Mouse (Mus musculus) neural tube, embryonic 12.5 days (tissue): Measurements from ENCODE around the gene Pak4. TPM values are rescaled to one million over a fixed set of nuclear protein-coding genes. Genes with fewer than 3 reads are reported as not detected.

Experiments used
- ATAC-seq: fragments of 200-750 bp; cut with Nextera tagmentation; 2 replicates; pipeline ENCODE4 v1.8.0; 2017; ENCODE audit warnings: low read depth, mild to moderate bottlenecking, moderate TSS enrichment, moderate library complexity; ENCODE audit not compliant: low FRiP score
- H3K27ac ChIP-seq: fragments of 300-500 bp; sonication (generic); 2 replicates; pipeline ENCODE4 v1.5.1; 2016
- H3K27me3 ChIP-seq: fragments of 300-500 bp; sonication (generic); replicated peaks from 2 replicates; pipeline ENCODE4 v1.6.1; 2016; ENCODE audit warnings: mild to moderate bottlenecking
- H3K36me3 ChIP-seq: fragments of 300-500 bp; sonication (generic); 2 replicates; pipeline ENCODE4 v1.6.1; 2016; ENCODE audit warnings: mild to moderate bottlenecking
- H3K4me1 ChIP-seq: fragments of 300-500 bp; sonication (generic); 2 replicates; pipeline ENCODE4 v1.6.1; 2016
- H3K4me2 ChIP-seq: fragments of 300-500 bp; sonication (generic); replicated peaks from 2 replicates; pipeline ENCODE4 v1.6.1; 2016; ENCODE audit warnings: mild to moderate bottlenecking
- H3K4me3 ChIP-seq: fragments of 300-500 bp; sonication (generic); 2 replicates; pipeline ENCODE4 v1.5.1; 2016
- H3K9ac ChIP-seq: fragments of 300-500 bp; sonication (generic); 2 replicates; pipeline ENCODE4 v1.6.1; 2016; ENCODE audit warnings: mild to moderate bottlenecking
- H3K9me3 ChIP-seq: fragments of 300-500 bp; sonication (generic); 2 replicates; pipeline ENCODE4 v1.6.1; 2016; ENCODE audit warnings: mild to moderate bottlenecking
- WGBS: fragments of 180-500 bp; shearing (Covaris S2); methylation state at CpG from one replicate; pipeline ENCODE4 v1.1.7; 2016; 5-methylcytosine and 5-hydroxymethylcytosine counted together
- polyA plus RNA-seq: library from polyadenylated mRNA; unstranded; fragments of >200 nt; fragmentation: Nextera tagmentation; extraction: Ambion mirVana; gene quantifications from 2 replicates; pipeline ENCODE4 v1.2.1, GENCODE M21; 2016

Gene Pak4
- polyA plus RNA-seq, 1 experiment from 2014 or later: 29.3 TPM

- H3K27me3 ChIP-seq: no peaks in the 10 kb centered on the region
- no peaks in the 10 kb centered on the region for H3K36me3 ChIP-seq
- 78% methylated on average over 5 of the region's 5 CpGs for WGBS
- no peak overlapping the region for H3K27ac ChIP-seq
- ATAC-seq: no peak
- no peaks in the 10 kb centered on the region for H3K9me3 ChIP-seq
- no peaks in the 10 kb centered on the region for H3K4me1 ChIP-seq
- no peak overlapping the region for H3K9ac ChIP-seq
- no peak overlapping the region for H3K4me2 ChIP-seq
- no peak overlapping the region for H3K4me3 ChIP-seq
Observed at GRCm38 (mm10) chr7:28603136-28603535, 5.2 kb upstream of the Pak4 start.

- Histone ChIP-seq H3K4me3 (no peak overlapping the region), H3K9me3 (no peaks in the 10 kb centered on the region), H3K4me1 (peaks cover 9% of the 10 kb centered on the region), H3K36me3 (no peaks in the 10 kb centered on the region), H3K9ac (no peak overlapping the region), H3K4me2 (no peak overlapping the region), H3K27me3 (no peaks in the 10 kb centered on the region), H3K27ac (no peak overlapping the region)
- ATAC-seq: no peak; the same call in 1 of the 2 replicates
- WGBS: 15% methylated on average over 7 of the region's 7 CpGs
Observed at GRCm38 (mm10) chr7:28601668-28602067, 3.7 kb upstream of the Pak4 start.

GRCm38 (mm10) chr7:28601029-28601428, 3.0 kb upstream of the Pak4 start:
- Histone ChIP-seq H3K4me3 (no peak overlapping the region), H3K9me3 (no peaks in the 10 kb centered on the region), H3K27me3 (no peaks in the 10 kb centered on the region), H3K4me1 (peaks cover 16% of the 10 kb centered on the region), H3K4me2 (no peak overlapping the region), H3K27ac (no peak overlapping the region), H3K36me3 (no peaks in the 10 kb centered on the region), H3K9ac (no peak overlapping the region)
- WGBS: 12% methylated on average over 11 of the region's 11 CpGs
- no peak for ATAC-seq

- no peak overlapping the region for H3K9ac ChIP-seq
- no peak for ATAC-seq
Observed at GRCm38 (mm10) chr7:28598951-28599350, 966 bp upstream of the Pak4 start.

GRCm38 (mm10) chr7:28597277-28597570, 761 bp downstream of the Pak4 start:
- Histone ChIP-seq H3K36me3 (0 out of 2 replicates have a peak, but pooled peaks cover 3% of the 10 kb centered on the region), H3K4me1 (peaks cover 42% of the 10 kb centered on the region), H3K27ac (no peak overlapping the region), H3K27me3 (no peaks in the 10 kb centered on the region), H3K9ac (peak overlapping the region; percentile 73), H3K4me2 (peak overlapping the region; percentile 80), H3K9me3 (no peaks in the 10 kb centered on the region), H3K4me3 (peak overlapping the region; percentile 64)
- WGBS: 6% methylated on average over 9 of the region's 9 CpGs
- peak; percentile 19; the same call in 1 of the 2 replicates for ATAC-seq

More at GRCm38 (mm10) chr7:28598951-28599350, 966 bp upstream of the Pak4 start:
- Histone ChIP-seq H3K27ac (no peak overlapping the region), H3K4me3 (no peak overlapping the region), H3K4me1 (peaks cover 28% of the 10 kb centered on the region), H3K36me3 (0 out of 2 replicates have a peak, but pooled peaks cover 3% of the 10 kb centered on the region), H3K4me2 (no peak overlapping the region), H3K27me3 (no peaks in the 10 kb centered on the region), H3K9me3 (no peaks in the 10 kb centered on the region)
- WGBS: 69% methylated on average over 2 of the region's 2 CpGs

- H3K27me3 ChIP-seq: no peaks in the 10 kb centered on the region
- peak overlapping the region; percentile 64 for H3K4me3 ChIP-seq
- H3K9ac ChIP-seq: peak overlapping the region; percentile 73
- no peak for ATAC-seq
- WGBS: 36% methylated on average over 20 of the region's 20 CpGs
- peak overlapping the region; percentile 80 for H3K4me2 ChIP-seq
- H3K9me3 ChIP-seq: no peaks in the 10 kb centered on the region
- no peak overlapping the region for H3K27ac ChIP-seq
- 0 out of 2 replicates have a peak, but pooled peaks cover 3% of the 10 kb centered on the region for H3K36me3 ChIP-seq
- peaks cover 42% of the 10 kb centered on the region for H3K4me1 ChIP-seq
Observed at GRCm38 (mm10) chr7:28596436-28597276, 1.3 kb downstream of the Pak4 start.

- 0 out of 2 replicates have a peak, but pooled peaks cover 3% of the 10 kb centered on the region for H3K36me3 ChIP-seq
- H3K4me2 ChIP-seq: peak overlapping the region; percentile 80
- 82% methylated on average over 8 of the region's 8 CpGs for WGBS
- H3K9ac ChIP-seq: no peak overlapping the region
- peak overlapping the region; percentile 64; the same call in 1 of the 2 replicates for H3K4me3 ChIP-seq
- no peak for ATAC-seq
- no peak overlapping the region for H3K27ac ChIP-seq
- peaks cover 46% of the 10 kb centered on the region for H3K4me1 ChIP-seq
- no peaks in the 10 kb centered on the region for H3K27me3 ChIP-seq
- H3K9me3 ChIP-seq: no peaks in the 10 kb centered on the region
Observed at GRCm38 (mm10) chr7:28595751-28596435, 2.1 kb downstream of the Pak4 start.

- Histone ChIP-seq H3K27me3 (no peaks in the 10 kb centered on the region), H3K4me3 (no peak overlapping the region), H3K36me3 (0 out of 2 replicates have a peak, but pooled peaks cover 3% of the 10 kb centered on the region), H3K4me2 (0 out of 2 replicates have a peak overlapping the region, but pooled peaks have one; percentile 20), H3K9ac (no peak overlapping the region), H3K27ac (no peak overlapping the region), H3K4me1 (peaks cover 48% of the 10 kb centered on the region), H3K9me3 (no peaks in the 10 kb centered on the region)
- WGBS: 41% methylated on average over 14 of the region's 14 CpGs
- ATAC-seq: no peak
Observed at GRCm38 (mm10) chr7:28593206-28594111, 4.5 kb downstream of the Pak4 start.

GRCm38 (mm10) chr7:28591862-28592261, 6.1 kb downstream of the Pak4 start:
- Histone ChIP-seq H3K9me3 (no peaks in the 10 kb centered on the region), H3K4me2 (no peak overlapping the region), H3K27ac (no peak overlapping the region), H3K9ac (no peak overlapping the region), H3K36me3 (0 out of 2 replicates have a peak, but pooled peaks cover 3% of the 10 kb centered on the region), H3K4me1 (peaks cover 56% of the 10 kb centered on the region), H3K4me3 (no peak overlapping the region), H3K27me3 (no peaks in the 10 kb centered on the region)
- WGBS: 81% methylated on average over 1 of the region's 1 CpGs
- no peak for ATAC-seq

- no peaks in the 10 kb centered on the region for H3K36me3 ChIP-seq
- H3K9me3 ChIP-seq: no peaks in the 10 kb centered on the region
- H3K4me2 ChIP-seq: no peak overlapping the region
- H3K27ac ChIP-seq: no peak overlapping the region
- H3K9ac ChIP-seq: no peak overlapping the region
- no peak for ATAC-seq
- no peaks in the 10 kb centered on the region for H3K27me3 ChIP-seq
- no peak overlapping the region for H3K4me3 ChIP-seq
- H3K4me1 ChIP-seq: peaks cover 42% of the 10 kb centered on the region
Observed at GRCm38 (mm10) chr7:28587644-28588043, 10.3 kb downstream of the Pak4 start.

GRCm38 (mm10) chr7:28586663-28587411, 11.1 kb downstream of the Pak4 start:
- ATAC-seq: no peak

More at GRCm38 (mm10) chr7:28586663-28587411, 11.1 kb downstream of the Pak4 start:
- WGBS: 62% methylated on average over 6 of the region's 6 CpGs
- no peaks in the 10 kb centered on the region for H3K36me3 ChIP-seq
- H3K4me1 ChIP-seq: peaks cover 41% of the 10 kb centered on the region
- no peak overlapping the region for H3K27ac ChIP-seq
- H3K4me3 ChIP-seq: no peak overlapping the region
- H3K4me2 ChIP-seq: no peak overlapping the region
- H3K9me3 ChIP-seq: no peaks in the 10 kb centered on the region
- H3K9ac ChIP-seq: no peak overlapping the region
- H3K27me3 ChIP-seq: no peaks in the 10 kb centered on the region
